Mouse (Mus musculus) large intestine, adult 2 months (tissue): ENCODE measurements around the gene Napepld. TPM values are rescaled to one million over a fixed set of nuclear protein-coding genes. Genes with fewer than 3 reads are reported as not detected.
"Not testable (repeated sequence)": the region's sequence is repeated elsewhere in the genome, so short reads cannot be mapped to it uniquely, and the experiment has no call there.

Source experiments
- DNase-seq: peaks from one replicate; pipeline ENCODE4 v3.0.0-alpha.2; 2012; ENCODE audit warnings: low read depth, low spot score
- WGBS: fragments of 180-500 bp; shearing (Covaris S2); methylation state at CpG from one replicate; pipeline ENCODE4 v1.1.7; 2018; 5-methylcytosine and 5-hydroxymethylcytosine counted together
- polyA plus RNA-seq: library from polyadenylated mRNA; depleted of rRNA; stranded (reverse); fragments of >200 nt; gene quantifications from 2 replicates; pipeline ENCODE4 v1.2.3, GENCODE M21; 2012; rRNA removed

Napepld gene
- polyA plus RNA-seq, 1 experiment: 2.8 TPM

- 66% methylated on average over 3 of the region's 3 CpGs for WGBS
- no peak for DNase-seq
Observed at GRCm38 (mm10) chr5:21616450-21617009, 84.7 kb downstream of the Napepld start.

GRCm38 (mm10) chr5:21614299-21614698, 86.9 kb downstream of the Napepld start:
- DNase-seq: not testable (repeated sequence)
- WGBS: 97% methylated on average over 11 of the region's 11 CpGs

Other genes with a start within 250 kb of the Napepld start
- 1.1 and 1.6 TPM in 2 replicates for gene Lrrc17, start 157.8 kb downstream of the Napepld start, polyA plus RNA-seq
- 0.12 and 0.25 TPM in 2 replicates for gene Fbxl13, start 55.8 kb downstream of the Napepld start, polyA plus RNA-seq
- gene Armc10, start 55.6 kb downstream of the Napepld start, polyA plus RNA-seq: 23.3 and 27.9 TPM in 2 replicates
- gene Pmpcb, start 35.7 kb upstream of the Napepld start, polyA plus RNA-seq: 37.7 and 38.5 TPM in 2 replicates
- gene Dnajc2, start 83.9 kb upstream of the Napepld start, polyA plus RNA-seq: 4.3 and 7.6 TPM in 2 replicates
- gene Psmc2, start 83.9 kb upstream of the Napepld start, polyA plus RNA-seq: 29.5 and 31.2 TPM in 2 replicates
- 0.04 TPM in 1 of 2 replicates, not detected in the other for gene Slc26a5, start 164.2 kb upstream of the Napepld start, polyA plus RNA-seq